Mouse (Mus musculus) thymus, postnatal 36 days (tissue): Measurements from ENCODE around the gene Hist1h4c.
"Not testable (repeated sequence)": the region's sequence is repeated elsewhere in the genome, so short reads cannot be mapped to it uniquely, and the experiment has no call there.

Source experiments
- DNase-seq, 2 experiments: peaks; one replicate each; pipeline ENCODE4 v3.0.0; 2022; ENCODE audit warnings: mixed read lengths in 2 of 2

Hist1h4c gene

GRCm38 (mm10) chr13:23728472-23729191 is 30.4 kb upstream of the Hist1h4c start:
- DNase-seq: no peak

DNA sequence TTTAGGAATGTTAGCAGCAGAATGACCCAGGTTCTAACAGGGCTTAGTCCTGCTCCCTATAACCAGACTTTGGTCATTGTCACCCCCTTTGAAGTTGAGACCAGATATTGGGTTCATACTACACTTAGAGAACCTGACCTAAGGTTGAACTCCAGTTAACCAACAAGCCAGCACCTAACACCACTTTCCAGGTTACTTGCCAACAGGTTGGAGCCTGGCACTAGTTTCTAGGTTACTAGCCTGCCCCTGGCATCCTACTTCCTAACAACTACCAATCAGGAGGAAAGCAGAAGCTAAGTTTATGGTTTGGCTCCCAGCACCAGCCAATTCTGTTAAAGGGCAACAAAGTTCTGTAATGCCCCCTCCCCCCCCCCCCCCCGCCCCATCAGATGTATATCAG is 27.0 kb upstream of the Hist1h4c start:
- DNase-seq: no peak

DNA sequence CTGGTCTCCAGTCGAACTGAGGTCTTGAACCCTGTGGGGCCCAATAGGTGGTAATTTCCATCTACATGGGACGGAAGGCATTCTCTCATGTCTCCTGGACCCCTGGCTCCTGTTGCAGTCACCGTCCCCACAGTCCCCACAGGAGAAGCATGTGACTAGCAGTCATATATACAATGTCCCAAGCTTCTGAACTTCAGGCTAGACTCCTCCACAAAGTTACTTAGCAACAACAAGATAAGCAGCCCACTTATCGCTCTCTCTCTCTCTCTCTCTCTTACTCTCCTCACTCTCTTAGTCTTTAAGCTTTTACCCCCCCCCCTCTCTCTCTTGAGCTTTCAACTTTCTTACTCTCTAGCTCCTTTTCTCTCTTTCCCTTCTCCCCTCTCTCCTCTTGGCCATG is 26.0 kb upstream of the Hist1h4c start:
- no peak for DNase-seq

- not testable (repeated sequence) for DNase-seq
Observed at GRCm38 (mm10) chr13:23717593-23718245, 19.5 kb upstream of the Hist1h4c start.

DNA sequence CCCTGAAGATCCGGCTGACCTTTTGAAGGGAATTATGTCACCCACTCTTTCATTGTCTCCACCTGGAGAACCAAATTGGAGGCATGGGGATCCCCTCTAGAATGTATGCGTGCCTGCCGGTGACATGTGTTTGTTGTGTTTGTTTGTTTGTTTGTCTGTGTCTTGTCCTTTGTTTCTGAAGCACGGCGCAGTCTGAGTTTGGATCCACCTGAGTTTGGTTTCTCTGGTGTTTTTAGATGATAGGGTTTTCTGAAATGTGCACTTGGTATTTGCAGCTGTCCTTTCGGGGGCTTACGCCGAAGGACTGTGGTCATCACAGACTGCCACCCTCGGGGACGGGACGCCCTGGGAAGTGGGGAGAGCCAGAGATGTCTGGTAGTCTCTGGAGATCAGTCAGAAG is 18.9 kb upstream of the Hist1h4c start:
- DNase-seq: no peak

- DNase-seq: no peak
Observed at GRCm38 (mm10) chr13:23716261-23717042, 18.2 kb upstream of the Hist1h4c start.

DNA sequence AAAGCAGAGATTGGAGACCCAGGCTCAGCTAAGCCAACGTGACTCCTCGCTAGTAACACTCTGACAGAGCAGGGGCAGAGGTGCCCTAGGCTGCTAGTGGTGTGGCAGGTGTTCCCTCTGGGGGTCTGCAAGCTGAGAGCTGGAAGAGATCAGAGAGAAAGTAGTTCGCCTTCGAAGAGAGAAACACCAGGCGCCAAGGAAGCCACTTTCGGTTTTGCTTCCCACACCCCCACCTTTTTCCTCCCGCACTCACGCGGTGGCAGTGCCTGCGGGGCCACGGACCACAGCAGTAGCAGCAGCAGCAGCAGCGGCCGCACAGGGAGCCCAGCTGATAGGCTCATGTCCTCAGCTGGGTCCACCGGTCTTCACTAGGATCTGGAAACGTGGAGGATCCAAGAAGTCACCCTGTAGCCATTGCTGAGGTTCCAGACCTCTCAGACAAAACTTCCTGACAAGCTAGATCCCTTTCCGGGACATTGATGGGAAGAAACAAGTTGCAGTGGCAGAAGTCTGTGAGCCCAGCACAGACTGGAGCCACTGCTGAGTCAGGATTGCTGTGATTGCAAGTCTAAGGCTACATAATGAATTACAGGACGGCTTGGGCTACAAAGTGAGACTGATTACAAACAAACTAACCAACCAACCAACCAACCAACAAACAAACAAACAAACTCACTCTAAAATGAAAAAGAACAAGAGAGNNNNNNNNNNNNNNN is 12.3 kb upstream of the Hist1h4c start, which contains the start of gene Hfe:
Gene Hfe (minus strand): TSS at position 481 of the 716 bp plus-strand sequence.
- peak; percentile 72 to 82 for DNase-seq

DNA sequence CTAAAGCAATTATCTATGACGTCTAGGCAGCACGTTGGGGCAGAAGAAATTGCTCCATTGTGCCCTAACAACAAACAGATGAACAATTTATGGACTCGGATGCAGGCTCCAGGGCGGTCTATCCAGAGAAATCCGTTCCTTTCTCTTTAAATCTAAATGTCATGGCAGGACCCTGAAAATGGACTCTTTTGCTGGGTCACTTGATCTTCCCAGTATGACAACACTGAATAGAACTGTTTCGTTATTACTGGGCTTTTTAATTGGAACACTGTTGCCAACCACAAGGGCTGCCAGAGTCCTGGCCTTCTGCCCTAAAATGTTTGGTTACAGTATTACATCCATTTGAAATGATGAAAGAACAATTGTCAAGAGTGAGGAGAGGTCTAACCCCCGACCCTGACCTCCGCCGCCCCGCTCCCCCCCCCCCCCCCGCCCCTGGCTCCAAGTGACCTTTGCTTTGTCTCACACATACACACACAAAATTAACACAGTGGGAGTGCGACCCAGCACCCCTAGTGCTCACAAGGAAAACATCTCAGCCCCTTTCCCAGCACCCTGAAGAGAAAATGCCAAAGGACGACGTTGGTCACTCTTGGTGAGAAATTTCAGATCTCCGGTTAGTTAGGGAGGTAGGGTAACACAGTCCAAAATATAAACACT is 11.6 kb upstream of the Hist1h4c start:
- no peak for DNase-seq

GRCm38 (mm10) chr13:23708654-23709053 is 10.4 kb upstream of the Hist1h4c start:
- no peak for DNase-seq

DNA sequence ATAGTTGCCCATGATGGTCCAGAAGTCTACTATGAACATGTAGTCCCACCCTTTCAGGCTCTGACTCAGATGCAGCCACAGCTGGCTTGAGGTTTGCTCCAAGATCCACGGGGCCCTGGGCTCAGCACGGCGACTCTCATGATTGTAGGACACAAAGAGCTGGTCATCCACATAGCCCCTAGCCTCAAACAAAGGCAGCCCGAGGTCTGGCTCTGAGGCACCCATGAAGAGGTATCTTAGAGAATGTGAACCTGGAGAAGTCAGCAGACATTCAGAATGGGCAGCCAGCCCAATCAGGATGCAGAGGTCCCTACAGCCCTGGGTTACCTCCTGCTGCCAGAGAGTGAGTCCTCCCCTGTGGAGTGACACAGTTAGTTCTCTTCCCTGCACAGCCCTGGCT is 9.8 kb upstream of the Hist1h4c start:
- DNase-seq: no peak

DNA sequence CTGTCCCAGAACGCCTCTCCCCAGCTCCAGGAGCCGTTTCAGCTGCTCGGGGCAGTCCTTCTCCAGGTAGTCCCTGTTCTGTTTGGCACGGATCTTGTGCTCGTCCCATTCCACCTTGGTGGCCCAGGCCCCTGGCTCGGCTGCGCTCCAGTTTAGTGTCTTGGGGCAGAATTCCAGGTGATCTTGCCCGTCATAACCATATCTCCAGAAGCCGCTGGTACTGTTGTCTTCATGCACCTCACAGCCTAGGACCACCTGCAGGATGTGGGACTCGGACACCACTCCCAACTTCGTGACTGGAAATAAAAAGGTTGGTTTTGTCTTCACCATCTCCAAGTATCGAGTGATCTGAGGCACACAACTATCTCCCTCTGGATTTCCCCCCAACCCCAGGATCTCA is 8.5 kb upstream of the Hist1h4c start:
- no peak for DNase-seq

- no peak for DNase-seq
Observed at GRCm38 (mm10) chr13:23705751-23706356, 7.6 kb upstream of the Hist1h4c start.

GRCm38 (mm10) chr13:23702801-23703200 is 4.5 kb upstream of the Hist1h4c start:
- DNase-seq: not testable (repeated sequence)

DNA sequence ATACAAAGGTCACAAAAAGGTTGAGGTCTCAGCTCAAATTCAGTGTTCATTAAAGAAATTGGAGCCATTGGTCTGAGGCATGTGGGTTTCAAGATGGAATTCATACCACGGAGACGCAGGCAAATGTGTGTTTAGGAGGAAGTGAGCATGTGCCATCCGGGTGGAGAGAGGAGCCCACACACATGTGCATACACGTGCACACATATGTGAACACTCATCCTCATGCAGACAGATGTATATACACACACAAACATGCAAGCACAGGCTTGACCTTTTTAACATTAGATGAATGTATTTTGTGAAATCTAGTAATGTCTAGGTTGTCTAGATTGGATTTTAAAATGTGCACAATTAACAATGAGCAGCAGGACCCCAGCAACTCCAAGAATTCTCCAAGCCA is 4.0 kb upstream of the Hist1h4c start:
- no peak for DNase-seq

DNA sequence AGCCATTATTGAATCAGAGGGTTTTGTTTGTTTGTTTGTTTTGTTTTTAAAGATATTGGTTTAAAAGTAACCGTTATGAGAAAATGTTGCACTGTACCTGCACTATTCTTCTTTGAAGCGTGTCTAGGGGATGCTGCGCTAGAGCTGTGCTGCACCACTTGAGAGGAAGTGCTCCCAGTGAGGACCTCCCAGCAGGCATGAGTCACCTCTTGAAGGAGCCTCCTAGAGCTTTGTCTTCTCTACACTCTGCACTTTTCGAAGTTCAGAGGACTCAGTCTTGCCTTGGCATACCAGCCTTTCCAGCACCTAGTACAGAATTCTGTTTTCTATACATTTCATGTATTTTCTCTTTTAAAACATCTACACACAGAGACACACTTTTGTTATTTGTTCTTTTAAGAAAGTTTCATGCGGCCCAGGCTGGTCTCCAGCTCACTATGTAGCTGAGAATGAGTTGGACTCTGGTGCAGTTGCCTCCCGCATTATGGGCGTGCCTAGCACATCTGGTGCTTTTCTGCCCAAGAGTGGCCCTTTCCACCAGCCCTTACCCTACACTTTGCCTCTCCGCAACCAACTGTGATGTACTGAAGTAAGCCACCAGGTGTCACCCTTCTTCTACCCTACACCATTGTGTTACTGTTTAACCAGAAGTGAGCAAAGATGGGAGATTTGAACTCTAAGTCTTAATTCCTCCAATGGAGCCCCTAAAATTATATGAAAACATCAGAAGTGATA is 2.7 kb upstream of the Hist1h4c start:
- peak; percentile 70 to 77 for DNase-seq

- DNase-seq: no peak
Observed at GRCm38 (mm10) chr13:23699767-23700166, 1.5 kb upstream of the Hist1h4c start.

GRCm38 (mm10) chr13:23698996-23699395 is 742 bp upstream of the Hist1h4c start:
- DNase-seq: no peak

- peak; percentile 56 to 73 for DNase-seq
Observed at GRCm38 (mm10) chr13:23697491-23698299, 559 bp downstream of the Hist1h4c start.

DNA sequence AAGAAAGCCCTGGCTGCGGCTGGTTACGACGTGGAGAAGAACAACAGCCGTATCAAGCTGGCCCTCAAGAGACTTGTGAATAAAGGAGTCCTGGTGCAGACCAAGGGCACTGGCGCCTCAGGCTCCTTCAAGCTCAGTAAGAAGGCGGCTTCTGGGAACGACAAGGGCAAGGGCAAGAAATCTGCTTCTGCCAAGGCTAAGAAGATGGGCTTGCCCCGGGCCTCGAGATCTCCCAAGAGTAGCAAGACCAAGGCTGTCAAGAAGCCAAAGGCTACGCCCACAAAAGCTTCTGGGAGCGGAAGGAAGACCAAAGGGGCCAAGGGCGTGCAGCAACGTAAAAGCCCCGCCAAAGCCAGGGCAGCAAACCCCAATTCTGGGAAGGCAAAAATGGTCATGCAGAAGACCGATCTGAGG is 2.2 kb downstream of the Hist1h4c start:
- DNase-seq: peak in 1 of 2 experiments; percentile 31

DNA sequence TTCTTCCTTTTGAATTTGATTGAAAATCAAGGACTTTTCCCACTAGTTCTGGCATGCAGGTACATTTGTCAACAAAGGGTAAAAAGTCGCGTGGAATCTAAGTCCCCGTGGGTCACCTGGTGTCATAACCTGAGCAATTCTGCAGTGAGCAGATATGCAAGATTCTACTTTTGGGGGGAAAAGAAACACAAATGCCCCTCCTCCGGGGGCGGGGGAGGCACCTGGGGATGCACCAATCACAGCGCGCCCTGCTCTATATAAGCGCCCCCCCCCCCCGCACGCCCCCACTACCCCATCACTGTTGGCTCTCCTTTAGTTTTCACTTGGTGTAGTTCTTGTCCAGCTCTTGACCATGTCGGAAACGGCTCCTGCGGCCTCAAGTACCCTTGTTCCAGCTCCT is 2.7 kb downstream of the Hist1h4c start, which contains the start of gene Hist1h1t:
Gene Hist1h1t (plus strand): TSS at position 301 of the 400 bp plus-strand sequence.
- no peak for DNase-seq
